Mouse (Mus musculus): ENCODE data around the gene Mylk. TPM values are rescaled to one million over a fixed set of nuclear protein-coding genes. Genes with fewer than 3 reads are reported as not detected.

Mylk gene
- total RNA-seq, 2 experiments from 2014 or later: 13.4 to 14.5 TPM

GRCm38 (mm10) chr16:34993694-34994330 lies 248.8 kb downstream of the Mylk start:
- DNase-seq: no peak

- DNase-seq: no peak
Measured at GRCm38 (mm10) chr16:34994641-34995141, 249.7 kb downstream of the Mylk start.

GRCm38 (mm10) chr16:34996133-34996532 lies 251.1 kb downstream of the Mylk start:
- DNase-seq: peak; percentile 60 to 65

- no peak for DNase-seq
Measured at GRCm38 (mm10) chr16:34997052-34997451, 252.0 kb downstream of the Mylk start.

GRCm38 (mm10) chr16:34997576-34997975 lies 252.6 kb downstream of the Mylk start:
- no peak for DNase-seq

- DNase-seq: no peak
Measured at GRCm38 (mm10) chr16:34999016-34999415, 254.0 kb downstream of the Mylk start.

- no peak for DNase-seq
Measured at GRCm38 (mm10) chr16:34999986-35000385, 255.0 kb downstream of the Mylk start.

- no peak for DNase-seq
Measured at GRCm38 (mm10) chr16:35000923-35001560, 256.0 kb downstream of the Mylk start.

GRCm38 (mm10) chr16:35004356-35004755 lies 259.3 kb downstream of the Mylk start:
- no peak for DNase-seq

- no peak for DNase-seq
Measured at GRCm38 (mm10) chr16:35004756-35005155, 259.7 kb downstream of the Mylk start.

- DNase-seq: no peak
Measured at GRCm38 (mm10) chr16:35006251-35006650, 261.2 kb downstream of the Mylk start.

GRCm38 (mm10) chr16:35007361-35007760 lies 262.4 kb downstream of the Mylk start:
- no peak for DNase-seq

GRCm38 (mm10) chr16:35008447-35008846 lies 263.4 kb downstream of the Mylk start:
- DNase-seq: no peak

GRCm38 (mm10) chr16:35013501-35013900 lies 268.5 kb downstream of the Mylk start:
- DNase-seq: no peak

- no peak for DNase-seq
Measured at GRCm38 (mm10) chr16:35016491-35016890, 271.5 kb downstream of the Mylk start.

- no peak for DNase-seq
Measured at GRCm38 (mm10) chr16:35018470-35018974, 273.5 kb downstream of the Mylk start.

- no peak for DNase-seq
Measured at GRCm38 (mm10) chr16:35021903-35022241, 276.9 kb downstream of the Mylk start.

GRCm38 (mm10) chr16:35022242-35023137 lies 277.5 kb downstream of the Mylk start, which contains the start of gene Hacd2:
TSS of gene Hacd2 (plus strand) at chr16:35022428.
- DNase-seq: peak; percentile 95

- DNase-seq: no peak
Measured at GRCm38 (mm10) chr16:35023138-35023735, 278.2 kb downstream of the Mylk start.

GRCm38 (mm10) chr16:35024300-35024699 lies 279.3 kb downstream of the Mylk start:
- DNase-seq: no peak

- no peak for DNase-seq
Measured at GRCm38 (mm10) chr16:35025347-35025746, 280.3 kb downstream of the Mylk start.

GRCm38 (mm10) chr16:35033241-35033640 lies 288.2 kb downstream of the Mylk start:
- no peak for DNase-seq

Measured in layer of hippocampus, postnatal 36 days (tissue).